In genomic region chr9:9214296-9214695, GRCm38 (mm10) we compare ENCODE assay signal across 18 mouse cellular contexts. TPM values are rescaled to one million over a fixed set of nuclear protein-coding genes. Genes with fewer than 3 reads are reported as not detected.
DNase-seq lines count a peak whose midpoint lies in the region; ATAC-seq and TF ChIP-seq lines count a peak whose summit lies in the region.
"Had no signal": no experiment of that assay in that cellular context is flagged by ENCODE, and none has a peak within 500 bp of the region (broad histone marks: within the 10 kb centered on the region; RNA-seq: fewer than 3 reads in every experiment).

No protein-coding gene starts in this region.

- ATAC-seq in hindbrain, embryonic 16.5 days = peak; percentile 56; the same call in 1 of the 2 replicates
- no peak for ATAC-seq in hindbrain, embryonic 13.5 days (ENCODE audit: low FRiP score)
- no peak for ATAC-seq in lung, embryonic 14.5 days (ENCODE audit: insufficient read depth)
- ATAC-seq in Patski = no peak
- ATAC-seq in forebrain, embryonic 15.5 days (replicated peaks) = no peak
- no peak for ATAC-seq in kidney, embryonic 16.5 days (ENCODE audit: low FRiP score, low TSS enrichment)

- no peak overlapping the region for H3K27ac ChIP-seq in hindbrain, embryonic 16.5 days (ENCODE audit: low read depth, low read length)
- H3K27ac ChIP-seq in hindbrain, embryonic 13.5 days = no peak overlapping the region
- no peak overlapping the region for H3K27ac ChIP-seq in lung, embryonic 14.5 days (ENCODE audit: low read depth)
- no peak overlapping the region for H3K27ac ChIP-seq in forebrain, embryonic 15.5 days (replicated peaks)
- H3K27ac ChIP-seq in kidney, embryonic 16.5 days (ENCODE audit: low read length) = no peak overlapping the region
- H3K27ac ChIP-seq: embryonic facial prominence, embryonic 13.5 days; forebrain, embryonic 12.5 days; limb, embryonic 13.5 days; liver, embryonic 15.5 days had no signal

- DNase-seq in lung, embryonic 14.5 days = no peak
- no peak for DNase-seq in lung, adult 18-20 months
- DNase-seq in ES-CJ7 (ENCODE audit: low read depth, low spot score) = peak; percentile 11
- DNase-seq in Patski (ENCODE audit: low read depth, low spot score) = no peak
- DNase-seq: cerebellum, adult 9-11 months; kidney, adult 9 months; kidney, postnatal 25 days; thymus, postnatal 14 days had no signal

- H3K36me3 ChIP-seq in hindbrain, embryonic 16.5 days (ENCODE audit: control insufficient read depth, insufficient read depth, low read length) = no peaks in the 10 kb centered on the region
- H3K36me3 ChIP-seq in hindbrain, embryonic 13.5 days = no peaks in the 10 kb centered on the region
- no peaks in the 10 kb centered on the region for H3K36me3 ChIP-seq in lung, embryonic 14.5 days (ENCODE audit: insufficient read depth)
- no peaks in the 10 kb centered on the region for H3K36me3 ChIP-seq in forebrain, embryonic 15.5 days
- no peaks in the 10 kb centered on the region for H3K36me3 ChIP-seq in kidney, embryonic 16.5 days (ENCODE audit: insufficient read depth, low read length)
- H3K36me3 ChIP-seq: embryonic facial prominence, embryonic 13.5 days; forebrain, embryonic 12.5 days; limb, embryonic 13.5 days; liver, embryonic 15.5 days had no signal

- TF ChIP-seq CTCF in lung, embryonic 14.5 days (IDR thresholded peaks at IDR 0.05; ENCODE audit: low read depth) = 0 out of 2 replicates have a peak, but pooled peaks have one; percentile 2
- TF ChIP-seq CTCF in Patski (IDR thresholded peaks at IDR 0.05) = peak; percentile 16

- H3K9me3 ChIP-seq in hindbrain, embryonic 16.5 days (ENCODE audit: control insufficient read depth, low read length) = no peaks in the 10 kb centered on the region
- H3K9me3 ChIP-seq in hindbrain, embryonic 13.5 days = no peaks in the 10 kb centered on the region
- no peaks in the 10 kb centered on the region for H3K9me3 ChIP-seq in lung, embryonic 14.5 days (ENCODE audit: low read depth, low read length)
- H3K9me3 ChIP-seq in forebrain, embryonic 15.5 days = no peaks in the 10 kb centered on the region
- H3K9me3 ChIP-seq in kidney, embryonic 16.5 days (ENCODE audit: low read length) = no peaks in the 10 kb centered on the region
- H3K9me3 ChIP-seq: embryonic facial prominence, embryonic 13.5 days; forebrain, embryonic 12.5 days; limb, embryonic 13.5 days; liver, embryonic 15.5 days had no signal

- in situ Hi-C loops in Patski (cut with MboI; ENCODE audit: low pct_unique_long_range_greater_than_20kb) = no loop called here

- POLR2A ChIA-PET in Patski (lab: Charles Lee) = no interaction called here

- H3K9ac ChIP-seq in hindbrain, embryonic 16.5 days (ENCODE audit: low read depth, low read length) = no peak overlapping the region
- H3K9ac ChIP-seq in hindbrain, embryonic 13.5 days = no peak overlapping the region
- H3K9ac ChIP-seq in lung, embryonic 14.5 days = no peak overlapping the region
- H3K9ac ChIP-seq in forebrain, embryonic 15.5 days (replicated peaks) = no peak overlapping the region
- H3K9ac ChIP-seq in kidney, embryonic 16.5 days (replicated peaks; ENCODE audit: low read length) = no peak overlapping the region
- H3K9ac ChIP-seq: embryonic facial prominence, embryonic 13.5 days; forebrain, embryonic 12.5 days; limb, embryonic 13.5 days; liver, embryonic 15.5 days had no signal

- CTCF ChIA-PET in Patski (lab: Charles Lee) = no interaction called here

- no peaks in the 10 kb centered on the region for H3K27me3 ChIP-seq in hindbrain, embryonic 16.5 days (replicated peaks; ENCODE audit: control insufficient read depth, insufficient read depth, low read length)
- no peaks in the 10 kb centered on the region for H3K27me3 ChIP-seq in hindbrain, embryonic 13.5 days
- no peaks in the 10 kb centered on the region for H3K27me3 ChIP-seq in lung, embryonic 14.5 days (ENCODE audit: insufficient read depth, low read length)
- H3K27me3 ChIP-seq in Patski = no peaks in the 10 kb centered on the region
- no peaks in the 10 kb centered on the region for H3K27me3 ChIP-seq in forebrain, embryonic 15.5 days
- no peaks in the 10 kb centered on the region for H3K27me3 ChIP-seq in kidney, embryonic 16.5 days (ENCODE audit: insufficient read depth, low read length)
- H3K27me3 ChIP-seq: embryonic facial prominence, embryonic 13.5 days; forebrain, embryonic 12.5 days; limb, embryonic 13.5 days; liver, embryonic 15.5 days had no signal

- H3K4me2 ChIP-seq in hindbrain, embryonic 16.5 days (ENCODE audit: low read length) = no peak overlapping the region
- H3K4me2 ChIP-seq in hindbrain, embryonic 13.5 days = no peak overlapping the region
- H3K4me2 ChIP-seq in lung, embryonic 14.5 days = no peak overlapping the region
- H3K4me2 ChIP-seq in forebrain, embryonic 15.5 days (replicated peaks) = no peak overlapping the region
- no peak overlapping the region for H3K4me2 ChIP-seq in kidney, embryonic 16.5 days (replicated peaks; ENCODE audit: low read depth, low read length)
- H3K4me2 ChIP-seq: embryonic facial prominence, embryonic 13.5 days; forebrain, embryonic 12.5 days; heart, embryonic 11.5 days; limb, embryonic 13.5 days; liver, embryonic 15.5 days had no signal

- H3K4me3 ChIP-seq in hindbrain, embryonic 16.5 days (ENCODE audit: low read length) = no peak overlapping the region
- no peak overlapping the region for H3K4me3 ChIP-seq in hindbrain, embryonic 13.5 days
- H3K4me3 ChIP-seq in lung, embryonic 14.5 days (ENCODE audit: low read depth, low read length) = no peak overlapping the region
- H3K4me3 ChIP-seq in forebrain, embryonic 15.5 days = no peak overlapping the region
- no peak overlapping the region for H3K4me3 ChIP-seq in kidney, embryonic 16.5 days (ENCODE audit: low read length)
- H3K4me3 ChIP-seq: embryonic facial prominence, embryonic 13.5 days; erythroblast, embryonic 14.5 days; forebrain, embryonic 12.5 days; limb, embryonic 13.5 days; liver, embryonic 15.5 days had no signal

- no peaks in the 10 kb centered on the region for H3K4me1 ChIP-seq in hindbrain, embryonic 16.5 days (ENCODE audit: control insufficient read depth, insufficient read depth, low read depth, low read length)
- no peaks in the 10 kb centered on the region; the same call in none of the 2 replicates for H3K4me1 ChIP-seq in hindbrain, embryonic 13.5 days (replicated peaks)
- no peaks in the 10 kb centered on the region for H3K4me1 ChIP-seq in lung, embryonic 14.5 days (ENCODE audit: insufficient read depth)
- no peaks in the 10 kb centered on the region for H3K4me1 ChIP-seq in forebrain, embryonic 15.5 days
- no peaks in the 10 kb centered on the region for H3K4me1 ChIP-seq in kidney, embryonic 16.5 days (ENCODE audit: insufficient read depth, low read length)
- H3K4me1 ChIP-seq: embryonic facial prominence, embryonic 13.5 days had no signal

RNA-seq across cellular contexts. Expression of gene Arhgap42, which starts 24.6 kb away (rescaled TPM):
- polyA plus RNA-seq in hindbrain, embryonic 16.5 days (2015; fragmentation: Nextera tagmentation; extraction: Ambion mirVana) = 15.7 and 17.1 TPM in 2 replicates
- 21.4 and 23.9 TPM in 2 replicates for polyA plus RNA-seq in hindbrain, embryonic 13.5 days (2015; fragmentation: Nextera tagmentation; extraction: Ambion mirVana)
- 44.2 and 45.8 TPM in 2 replicates for polyA plus RNA-seq in lung, embryonic 14.5 days (2014; fragmentation: Nextera tagmentation; extraction: Ambion mirVana)
- polyA plus RNA-seq in Patski (2021) = 39.3 TPM
- 22.5 and 22.7 TPM in 2 replicates for polyA plus RNA-seq in forebrain, embryonic 15.5 days (2015; fragmentation: Nextera tagmentation; extraction: Ambion mirVana)
- 35.3 and 42.3 TPM in 2 replicates for polyA plus RNA-seq in kidney, embryonic 16.5 days (2015; fragmentation: Nextera tagmentation; extraction: Ambion mirVana)
